Mouse (Mus musculus) cerebellum, adult 2 months (tissue): ENCODE results near the gene Dnajc2.

ENCODE experiments used
- CTCF ChIP-seq: fragments of 200-500 bp; IDR thresholded peaks from 2 replicates; pipeline ENCODE4 v1.5.1; 2011; ENCODE audit warnings: low read depth, mild to moderate bottlenecking, control low read depth, low read length, moderate library complexity, borderline replicate concordance; ENCODE audit not compliant: insufficient read depth
- POLR2A ChIP-seq: fragments of 200-500 bp; IDR thresholded peaks from 2 replicates; pipeline ENCODE4 v1.6.1; 2011; ENCODE audit warnings: low read length, control low read depth, borderline replicate concordance; ENCODE audit not compliant: insufficient read depth

DNA sequence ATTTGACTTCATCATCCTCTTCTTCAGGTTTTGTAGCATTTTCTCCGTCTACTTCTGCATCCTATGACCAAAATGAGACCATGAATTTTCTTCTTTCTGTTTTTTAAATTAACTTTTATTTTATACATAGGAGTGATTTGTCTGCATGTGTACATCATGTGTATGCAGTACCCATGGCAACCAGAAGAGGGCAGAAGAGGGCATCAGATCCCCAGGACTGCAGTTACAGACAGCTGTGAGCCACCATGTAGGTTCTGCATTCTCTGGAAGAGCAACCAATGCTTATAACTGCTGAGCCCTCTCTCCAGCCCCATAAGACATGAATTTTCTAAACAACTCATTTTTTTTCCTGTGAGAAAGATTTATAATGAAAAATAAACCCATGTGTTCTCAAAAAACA lies 28.9 kb upstream of the Dnajc2 start:
- TF ChIP-seq CTCF (peak; percentile 34; the same call in 1 of the 2 replicates), POLR2A (no peak)
